Mouse (Mus musculus): Measurements from ENCODE around the gene Eif2b5.

Eif2b5 gene

DNA sequence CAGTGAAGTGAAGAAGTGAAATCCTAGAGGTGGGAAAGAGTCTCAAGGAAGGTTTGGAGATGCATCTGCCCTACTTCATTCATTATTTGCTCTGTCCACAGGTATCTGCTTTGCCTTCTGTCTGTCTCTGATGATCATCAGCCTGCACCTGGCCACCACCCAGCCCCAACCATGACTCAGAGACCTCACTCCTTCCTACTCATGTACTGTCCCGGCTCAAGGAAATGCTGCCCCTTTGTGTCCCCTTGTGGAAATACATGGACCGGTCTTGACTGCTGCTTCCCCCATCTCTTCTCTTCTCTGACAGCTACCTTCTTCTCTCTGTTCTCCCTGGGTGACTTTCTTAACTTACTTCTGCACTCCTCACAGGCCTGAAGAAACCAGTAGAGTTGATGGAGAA lies 8.0 kb upstream of the Eif2b5 start:
- DNase-seq: no peak

DNA sequence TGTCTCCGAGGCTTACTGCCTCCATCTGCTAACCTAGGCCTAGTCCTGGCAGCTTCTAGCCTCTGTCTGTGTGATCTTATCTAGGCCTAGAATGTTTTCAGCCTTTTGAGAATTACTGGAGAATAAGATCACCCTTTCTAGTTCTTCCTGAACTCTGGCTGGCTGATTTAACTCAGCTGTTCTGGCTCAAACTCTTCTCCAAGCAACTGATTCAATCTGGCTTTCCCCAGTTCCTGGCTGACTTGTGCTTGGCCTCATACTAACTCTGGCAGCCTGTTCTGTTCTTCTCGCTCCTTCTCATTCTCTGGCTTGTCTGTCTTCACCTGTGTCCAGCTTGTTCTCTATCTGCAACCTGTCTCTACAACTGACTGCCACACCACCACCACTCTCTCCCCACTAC lies 7.3 kb upstream of the Eif2b5 start:
- DNase-seq: no peak

DNA sequence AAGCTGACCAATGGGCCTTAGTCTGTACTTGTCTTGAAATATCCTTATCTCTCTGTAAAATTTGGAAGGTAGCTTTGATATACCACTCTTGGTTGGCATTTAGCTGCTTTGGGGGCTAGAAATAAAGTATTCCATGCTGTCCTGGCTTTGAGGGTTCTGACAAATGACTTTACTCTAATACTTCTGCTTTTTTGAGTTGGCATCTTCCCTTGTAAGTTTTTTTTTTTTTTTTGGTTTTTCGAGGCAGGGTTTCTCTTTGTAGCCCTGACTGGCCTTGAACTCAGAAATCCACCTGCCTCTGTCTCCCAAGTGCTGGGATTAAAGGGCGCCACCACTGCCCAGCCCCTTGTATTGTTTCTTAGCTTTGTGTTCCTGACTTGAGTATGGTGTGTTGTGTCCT lies 5.2 kb upstream of the Eif2b5 start:
- DNase-seq: no peak

DNA sequence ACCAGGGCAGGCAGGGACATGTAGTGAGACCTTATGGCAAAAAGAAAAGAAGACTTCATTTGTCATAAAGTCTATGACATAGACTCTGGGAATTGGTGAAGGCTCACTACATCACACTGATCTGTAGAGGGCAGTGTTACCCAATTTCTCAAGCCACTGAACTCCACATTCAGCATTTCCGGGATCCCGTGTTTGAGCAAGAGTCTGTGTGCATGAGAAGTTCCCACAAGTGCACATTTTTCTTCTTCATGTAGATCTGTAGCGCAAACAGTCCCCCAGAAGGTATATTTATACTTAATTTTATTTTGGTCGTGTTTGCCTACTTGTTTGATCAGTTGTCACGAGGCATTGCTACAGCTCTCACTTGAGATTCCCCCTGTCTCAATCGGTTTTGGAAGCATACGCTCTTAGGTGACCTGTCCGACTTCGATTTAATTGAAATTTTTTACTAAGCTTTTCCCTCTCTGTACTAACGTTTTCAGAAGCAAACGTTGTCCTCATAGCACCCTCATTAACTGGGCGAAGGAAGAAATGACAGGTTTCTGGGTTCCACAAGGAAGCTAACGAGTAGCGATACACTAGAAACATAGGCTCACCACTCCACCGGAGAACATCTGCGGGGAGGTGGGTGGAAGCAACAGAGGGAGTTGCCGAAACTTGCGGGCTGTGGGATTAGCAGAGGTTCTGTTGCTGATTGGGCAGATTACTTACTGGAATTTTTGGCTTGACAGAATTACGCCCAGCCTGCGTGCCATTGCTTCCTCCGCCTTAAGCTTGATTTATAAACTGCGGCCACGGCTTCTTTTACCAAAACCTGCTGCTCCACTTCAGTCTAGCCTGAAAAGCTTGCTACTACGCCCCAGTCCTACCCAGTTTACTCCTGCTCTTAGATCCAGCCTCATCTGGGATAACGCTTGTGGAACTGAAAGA lies 1.7 kb upstream of the Eif2b5 start:
- DNase-seq: peak; percentile 48 to 71

DNA sequence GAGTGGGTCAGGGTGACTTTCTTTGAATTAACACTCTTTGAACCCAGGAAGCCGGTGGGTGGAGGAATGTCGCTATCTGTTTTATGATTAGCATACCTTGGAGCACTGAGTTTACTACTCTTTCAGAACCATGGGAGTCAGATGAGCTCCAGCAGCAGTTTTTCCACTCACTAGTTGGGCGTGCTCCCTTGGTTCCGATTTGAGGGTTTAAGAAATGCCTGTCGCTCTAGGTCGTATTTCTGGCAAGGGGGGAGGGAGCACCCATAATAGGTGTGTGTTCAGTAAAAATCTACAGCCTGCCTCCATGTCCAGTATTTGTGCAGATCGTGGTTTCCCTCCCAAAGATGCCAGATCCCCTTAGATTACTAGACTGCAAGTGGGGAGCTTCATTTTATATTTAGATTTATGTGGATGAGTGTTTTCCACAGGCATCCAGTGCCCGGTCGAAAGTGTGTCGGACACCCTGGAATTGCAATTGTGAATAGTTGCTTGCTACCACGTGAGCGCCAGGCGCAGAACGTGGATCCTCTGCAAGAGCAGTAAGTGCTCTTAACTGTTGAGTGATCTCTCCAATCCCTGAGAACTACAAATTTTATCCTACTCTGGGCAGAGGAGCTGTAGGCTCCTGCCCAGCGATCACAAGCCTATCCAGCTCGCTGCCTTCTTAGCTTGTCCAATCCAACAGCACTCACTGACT lies 489 bp upstream of the Eif2b5 start:
- no peak for DNase-seq

DNA sequence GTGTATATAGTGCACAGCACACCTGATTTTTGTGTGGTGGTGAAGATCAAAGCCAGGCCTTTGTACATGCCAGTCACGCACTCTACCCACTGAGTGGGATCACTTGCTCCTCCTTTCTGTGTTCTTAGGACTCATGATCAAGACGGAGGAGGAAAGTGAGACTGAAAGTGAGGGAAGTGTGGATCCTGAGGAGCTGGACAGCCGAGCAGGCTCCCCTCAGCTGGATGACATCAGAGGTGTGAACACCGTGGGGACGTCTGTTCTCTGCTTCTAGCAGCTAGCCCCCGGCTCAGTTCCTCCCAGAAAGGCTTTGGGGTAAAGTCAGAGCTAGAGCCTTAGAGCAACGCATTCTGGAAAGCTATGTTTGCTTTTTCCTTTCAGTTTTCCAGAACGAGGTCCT lies 7.4 kb downstream of the Eif2b5 start:
- DNase-seq: no peak

DNA sequence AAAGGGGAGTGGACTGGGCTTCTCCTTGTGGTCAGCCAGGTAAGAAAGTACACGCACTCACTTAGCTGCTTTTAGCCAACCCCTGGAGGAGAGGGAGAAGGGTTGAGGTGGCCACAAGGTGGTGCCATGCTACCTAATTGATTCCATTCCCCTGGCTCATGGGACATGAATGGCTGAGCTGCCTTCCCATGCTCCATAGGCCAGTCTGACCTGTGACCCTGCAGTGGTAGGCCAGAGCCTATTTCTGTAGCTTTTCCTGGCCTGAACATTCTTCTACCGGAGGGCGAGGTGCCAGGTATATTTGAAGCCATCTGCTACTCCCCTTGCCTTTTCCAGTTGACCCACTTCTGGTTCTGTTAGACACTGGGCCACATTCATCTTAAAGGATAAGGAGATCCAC lies 10.7 kb downstream of the Eif2b5 start:
- DNase-seq: peak; percentile 70 to 78

DNA sequence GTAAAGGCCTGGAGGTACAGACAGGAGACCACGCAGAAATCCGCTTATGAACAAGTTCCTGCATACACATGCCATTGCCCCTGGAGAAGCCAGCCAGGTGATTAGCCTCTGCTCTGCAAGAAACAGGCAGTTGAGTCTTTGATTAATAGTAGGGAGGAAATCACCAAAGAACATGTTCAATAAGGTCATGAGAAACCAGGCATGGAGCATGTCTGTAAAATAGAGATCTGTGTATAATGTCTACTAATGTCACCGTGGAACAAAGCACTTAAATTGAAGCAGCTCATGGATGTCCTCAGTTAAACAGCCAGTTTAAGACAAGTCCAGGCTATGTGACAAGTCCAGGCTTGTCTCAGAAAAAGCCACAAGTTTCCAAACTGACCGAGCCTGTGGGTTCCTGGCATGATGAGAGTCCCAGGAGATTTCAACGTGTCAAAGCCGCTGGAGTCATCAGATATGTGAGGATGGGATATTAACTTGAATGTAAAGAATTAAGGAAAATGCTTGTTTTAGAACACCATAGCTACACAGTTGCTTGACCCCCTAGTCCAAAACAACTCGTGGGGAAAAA lies 12.7 kb downstream of the Eif2b5 start:
- DNase-seq: no peak

DNA sequence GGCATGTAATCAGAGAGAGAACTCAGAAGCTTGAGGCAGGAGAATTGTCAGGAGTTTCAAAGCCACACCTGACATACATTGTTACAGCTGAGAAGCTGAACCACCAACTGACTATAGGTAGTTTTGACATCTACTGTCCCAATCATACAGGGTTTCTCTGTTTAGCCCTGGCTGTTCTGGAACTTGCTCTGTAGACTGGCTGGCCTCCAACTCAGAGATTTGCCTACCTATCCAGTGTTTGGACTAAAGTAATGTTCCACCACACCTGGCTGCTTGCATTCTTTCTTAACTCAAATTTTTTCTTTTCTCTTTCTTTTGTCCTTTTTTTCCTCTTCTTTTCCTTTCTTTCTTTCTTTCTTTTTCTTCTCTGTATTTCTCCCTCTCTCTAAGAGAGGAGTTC lies 17.4 kb downstream of the Eif2b5 start:
- peak; percentile 60 to 66 for DNase-seq

DNA sequence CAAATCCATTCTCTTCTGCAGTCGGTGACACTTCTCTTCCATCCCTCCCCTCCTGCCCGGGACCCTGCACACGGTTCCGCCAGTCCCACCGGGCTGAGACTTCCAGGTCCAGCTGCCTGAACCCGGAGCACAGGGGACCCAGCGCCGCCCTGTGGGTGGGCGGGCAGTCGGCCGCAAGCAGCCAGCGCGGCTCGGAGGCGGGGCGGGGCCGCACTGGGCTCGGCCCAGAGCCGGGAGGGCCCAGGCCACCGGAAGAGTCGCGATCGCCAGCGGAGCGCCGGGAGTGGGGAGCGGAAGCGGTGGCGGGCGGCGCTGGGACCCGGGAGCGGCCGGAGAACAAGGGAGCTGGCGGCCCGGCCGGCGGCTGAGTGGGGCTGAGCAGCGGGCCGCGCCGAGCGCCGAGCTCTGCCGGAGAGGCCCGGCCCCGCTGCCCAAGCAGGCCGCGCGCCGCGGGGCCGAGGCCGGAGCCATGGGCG lies 18.1 kb downstream of the Eif2b5 start, which contains the start of gene Dvl3:
Gene Dvl3 (plus strand): TSS at position 257 of the 476 bp plus-strand sequence.
- peak; percentile 89 to 97 for DNase-seq

DNA sequence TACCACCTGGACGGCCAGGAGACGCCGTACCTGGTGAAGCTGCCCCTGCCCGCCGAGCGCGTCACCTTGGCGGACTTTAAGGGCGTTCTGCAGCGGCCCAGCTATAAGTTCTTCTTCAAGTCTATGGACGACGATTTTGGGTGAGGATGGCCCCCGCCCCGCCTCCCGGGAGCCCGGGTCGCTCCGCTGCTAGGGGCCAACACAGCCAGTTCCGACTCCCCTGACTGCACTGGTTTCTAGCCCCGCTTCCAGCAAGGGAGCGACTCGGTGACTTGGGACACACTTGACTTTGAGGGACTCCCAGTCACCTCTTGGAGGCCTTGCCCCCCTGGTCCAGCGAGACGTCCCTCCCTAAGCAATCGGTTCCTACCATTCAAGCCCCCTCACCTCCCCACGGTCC lies 18.6 kb downstream of the Eif2b5 start:
- DNase-seq: peak in 1 of 2 experiments; percentile 17

DNA sequence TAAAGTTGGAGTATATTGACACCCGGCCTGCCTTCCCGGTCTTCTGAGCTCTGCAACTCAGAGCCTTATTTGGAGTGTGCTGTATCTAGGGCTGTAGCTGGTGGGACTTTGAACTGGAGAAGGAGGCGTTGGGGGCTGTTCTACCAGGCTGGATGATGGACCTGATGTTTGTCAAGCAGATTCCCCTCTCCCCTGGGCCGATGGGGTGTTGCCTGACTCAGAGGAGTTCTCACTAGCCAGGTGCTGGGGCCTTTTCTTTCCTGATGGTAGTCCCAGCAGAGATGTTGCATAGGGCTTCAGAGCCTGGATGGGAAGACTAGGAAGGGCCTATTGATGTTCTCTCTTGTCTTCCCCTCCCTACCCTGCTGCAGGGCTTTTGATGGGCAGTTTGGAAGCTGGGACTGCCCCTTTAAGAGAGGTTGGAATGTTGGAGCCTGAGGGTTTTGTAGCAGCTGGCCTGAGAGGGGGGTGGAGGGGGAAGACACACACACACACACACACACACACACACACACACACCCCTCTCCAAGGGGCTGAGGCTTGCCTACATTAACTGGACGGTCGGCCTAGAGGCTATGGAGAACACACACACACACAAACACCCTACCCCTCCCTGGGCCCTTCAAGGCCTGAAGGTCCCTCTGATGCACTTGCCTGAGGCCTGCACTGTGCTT lies 19.2 kb downstream of the Eif2b5 start:
- peak; percentile 46 to 73 for DNase-seq

DNA sequence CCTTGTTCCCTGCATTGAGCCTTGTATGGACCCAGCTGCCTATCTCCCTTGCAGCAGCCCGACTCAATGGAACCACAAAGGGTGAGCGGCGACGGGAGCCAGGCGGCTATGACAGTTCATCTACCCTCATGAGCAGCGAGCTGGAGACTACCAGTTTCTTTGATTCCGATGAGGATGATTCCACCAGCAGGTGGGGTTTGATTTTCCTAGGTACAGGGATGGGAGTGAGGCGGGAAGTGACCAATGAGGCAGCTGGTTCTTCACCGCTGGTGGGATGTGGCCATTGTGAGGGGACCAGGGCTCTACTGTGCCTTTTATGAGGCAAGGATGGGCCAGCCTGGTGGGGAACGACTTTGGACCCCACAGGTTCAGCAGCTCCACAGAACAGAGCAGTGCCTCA lies 25.3 kb downstream of the Eif2b5 start:
- peak in 1 of 2 experiments; percentile 33 for DNase-seq

DNA sequence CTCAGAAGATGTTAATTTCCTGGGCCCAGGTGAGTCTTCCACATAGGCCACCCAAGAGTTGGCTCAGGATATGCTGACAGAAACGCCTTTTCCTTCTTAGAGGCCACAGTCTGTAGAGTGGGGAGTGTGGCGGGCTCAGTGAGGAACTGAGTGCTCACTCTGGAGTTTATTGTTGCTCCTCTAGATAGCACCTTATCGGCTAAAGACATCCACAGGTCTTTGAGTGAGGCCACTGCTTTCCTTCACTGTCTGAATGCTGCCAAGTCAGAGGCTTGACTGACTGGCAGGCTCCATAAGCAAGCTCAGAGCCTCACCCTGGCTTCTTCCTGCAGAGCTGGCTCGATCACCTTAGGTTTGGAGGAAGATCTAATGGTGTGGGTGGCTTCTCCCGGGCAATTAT lies 30.2 kb downstream of the Eif2b5 start:
- no peak for DNase-seq

DNA sequence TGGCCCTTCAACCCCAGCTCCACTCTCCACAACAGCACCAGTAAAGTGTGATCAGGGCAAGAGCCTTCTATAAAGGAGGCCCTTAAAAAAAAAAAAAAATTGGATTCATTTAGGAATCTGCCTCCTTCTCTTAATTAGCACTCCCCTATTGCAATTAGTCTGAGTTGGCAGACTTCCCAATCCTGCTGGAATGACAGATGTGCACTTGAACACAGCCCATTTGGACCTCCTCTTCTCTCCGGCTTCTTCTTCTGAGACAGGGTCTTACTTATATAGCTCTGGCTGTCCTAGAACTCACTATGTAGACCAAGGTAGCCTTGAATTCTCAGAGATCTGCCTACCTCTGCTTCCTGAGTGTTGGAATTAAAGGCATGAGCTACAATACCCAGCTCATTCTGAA lies 30.8 kb downstream of the Eif2b5 start:
- no peak for DNase-seq

DNA sequence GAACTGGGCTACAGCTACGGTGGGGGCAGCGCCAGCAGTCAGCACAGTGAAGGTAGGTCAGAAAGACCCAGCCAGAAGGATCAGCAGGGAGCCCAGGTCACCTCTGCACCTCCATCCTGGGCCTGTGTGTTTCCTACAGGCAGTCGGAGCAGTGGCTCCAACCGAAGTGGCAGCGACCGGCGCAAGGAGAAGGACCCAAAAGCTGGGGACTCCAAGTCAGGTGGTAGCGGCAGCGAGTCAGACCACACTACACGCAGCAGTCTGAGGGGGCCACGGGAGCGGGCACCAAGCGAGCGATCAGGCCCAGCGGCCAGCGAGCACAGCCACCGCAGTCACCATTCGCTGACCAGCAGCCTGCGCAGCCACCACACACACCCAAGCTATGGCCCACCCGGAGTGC lies 32.3 kb downstream of the Eif2b5 start:
- no peak for DNase-seq

DNA sequence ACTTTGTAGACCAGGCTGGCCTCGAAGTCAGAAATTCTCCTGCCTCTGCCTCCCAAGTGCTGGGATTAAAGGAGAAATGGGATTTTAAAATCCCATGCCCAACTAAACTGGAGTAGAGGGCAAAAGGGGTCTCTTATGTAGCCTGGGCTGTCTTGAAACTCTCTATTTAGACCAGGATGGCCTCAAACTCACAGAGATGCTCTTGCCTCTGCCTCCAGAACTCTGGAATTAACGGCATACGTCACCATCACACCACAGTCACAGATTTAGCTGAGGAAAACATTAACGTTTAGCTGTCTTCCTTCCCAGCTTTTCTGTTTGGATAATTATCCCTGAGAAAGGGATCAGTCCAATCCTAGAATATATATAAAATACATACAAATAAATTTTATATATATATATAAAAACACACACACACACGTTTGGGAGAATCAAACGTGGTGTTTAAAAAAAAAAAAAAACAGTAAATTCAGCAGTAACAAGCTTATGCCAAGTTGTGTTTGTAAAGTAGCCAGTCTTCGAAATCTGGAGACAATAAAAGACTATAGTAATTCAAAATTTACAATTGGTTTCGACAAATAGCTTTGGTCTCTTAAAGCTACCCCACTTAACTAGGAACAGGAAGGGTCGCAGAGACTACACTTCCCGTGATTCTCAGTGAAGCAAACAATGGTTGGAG lies 36.1 kb downstream of the Eif2b5 start:
- DNase-seq: no peak

DNA sequence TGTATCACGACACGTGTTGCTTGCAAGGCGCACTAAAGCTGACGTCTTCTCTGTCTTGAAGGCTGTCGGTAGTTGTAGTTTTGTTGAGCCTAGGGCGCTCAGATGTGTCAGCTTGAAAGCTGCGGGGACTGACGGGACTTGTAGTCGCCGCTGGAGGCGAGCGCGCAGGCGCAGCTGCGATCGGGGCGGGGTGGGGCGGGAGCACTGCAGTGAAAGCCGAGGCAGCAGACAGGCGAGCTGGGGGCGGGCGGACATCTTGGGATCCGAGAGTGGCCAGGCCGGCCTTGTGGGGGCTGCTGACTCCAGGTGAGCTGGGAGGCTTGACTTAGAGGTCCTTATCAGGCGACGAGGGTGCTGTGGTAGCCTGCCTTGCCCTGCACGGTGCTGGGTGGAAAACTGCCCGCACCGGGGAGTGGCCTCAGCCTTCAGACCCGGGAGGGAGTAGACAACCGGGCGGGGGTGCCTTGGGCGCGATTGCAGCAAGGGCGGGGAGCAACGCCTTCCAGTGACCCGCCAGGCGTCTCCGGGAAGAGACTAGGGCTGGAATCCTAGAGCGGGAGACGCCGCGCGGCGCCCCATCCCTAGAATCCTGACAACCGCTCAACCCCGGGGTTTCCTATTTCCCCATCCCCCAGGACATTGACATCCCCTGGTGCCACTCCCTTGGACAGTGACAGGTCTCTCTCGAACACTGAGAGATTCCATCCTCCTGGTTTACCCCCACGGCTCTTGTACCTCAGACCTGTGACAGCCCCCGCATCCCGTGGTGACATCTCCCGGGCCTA lies 36.9 kb downstream of the Eif2b5 start, which contains the start of gene Ap2m1:
Gene Ap2m1 (plus strand): TSS at position 183 of the 785 bp plus-strand sequence.
- DNase-seq: peak; percentile 92 to 98

DNA sequence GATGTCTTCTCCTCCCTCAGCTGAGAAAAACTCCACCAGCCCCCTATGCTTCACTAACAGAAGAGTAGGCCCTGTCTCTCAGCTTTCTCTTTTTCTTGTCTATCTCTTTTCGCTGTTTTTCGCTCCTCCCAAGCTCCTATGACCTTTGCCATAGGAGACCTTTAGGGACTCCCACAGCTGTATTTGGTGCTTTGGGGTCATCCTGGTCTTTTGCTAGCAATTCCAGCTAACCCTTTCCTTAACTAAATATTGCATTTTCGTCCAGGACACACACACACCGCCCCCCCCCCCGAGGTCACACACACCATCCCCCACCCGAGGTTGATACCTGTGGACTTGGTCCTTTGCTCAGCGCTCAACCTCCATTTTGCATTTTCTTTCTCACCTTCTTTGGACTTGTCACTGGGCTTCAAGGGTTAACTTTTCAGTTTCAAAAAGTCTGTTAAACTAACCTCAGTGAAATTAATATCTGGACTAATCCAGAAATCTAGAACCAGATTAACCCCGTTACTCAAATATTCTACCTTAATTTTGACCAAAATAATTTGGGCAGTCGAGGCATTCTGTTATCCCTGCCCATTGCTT lies 37.6 kb downstream of the Eif2b5 start:
- DNase-seq: no peak

DNA sequence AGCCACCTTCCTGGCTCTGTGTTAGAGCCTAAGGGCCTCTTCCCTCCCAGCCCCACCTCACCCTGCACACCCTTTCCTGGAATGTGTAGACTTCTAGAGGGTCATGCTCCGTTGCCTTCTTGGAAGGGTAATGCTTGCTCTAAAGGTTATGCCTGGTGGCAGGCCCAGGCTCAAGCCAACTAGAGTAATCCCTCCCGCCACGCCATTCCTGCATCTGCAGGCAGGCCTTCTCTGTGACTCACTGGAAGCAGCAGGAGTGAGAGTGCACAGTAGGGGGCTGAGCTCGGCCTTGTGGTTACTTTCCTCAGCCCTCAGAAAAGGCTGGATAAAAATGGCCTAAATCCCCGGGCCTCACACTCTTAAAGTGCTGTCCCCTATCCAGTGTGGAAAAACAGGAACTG lies 38.5 kb downstream of the Eif2b5 start:
- DNase-seq: peak; percentile 78 to 89

Measured in kidney, postnatal 25 days (tissue).